Mouse (Mus musculus): Measurements from ENCODE around the gene Dmtf1.
"Not testable (repeated sequence)": the region's sequence is repeated elsewhere in the genome, so short reads cannot be mapped to it uniquely, and the experiment has no call there.

The Dmtf1 gene

DNA sequence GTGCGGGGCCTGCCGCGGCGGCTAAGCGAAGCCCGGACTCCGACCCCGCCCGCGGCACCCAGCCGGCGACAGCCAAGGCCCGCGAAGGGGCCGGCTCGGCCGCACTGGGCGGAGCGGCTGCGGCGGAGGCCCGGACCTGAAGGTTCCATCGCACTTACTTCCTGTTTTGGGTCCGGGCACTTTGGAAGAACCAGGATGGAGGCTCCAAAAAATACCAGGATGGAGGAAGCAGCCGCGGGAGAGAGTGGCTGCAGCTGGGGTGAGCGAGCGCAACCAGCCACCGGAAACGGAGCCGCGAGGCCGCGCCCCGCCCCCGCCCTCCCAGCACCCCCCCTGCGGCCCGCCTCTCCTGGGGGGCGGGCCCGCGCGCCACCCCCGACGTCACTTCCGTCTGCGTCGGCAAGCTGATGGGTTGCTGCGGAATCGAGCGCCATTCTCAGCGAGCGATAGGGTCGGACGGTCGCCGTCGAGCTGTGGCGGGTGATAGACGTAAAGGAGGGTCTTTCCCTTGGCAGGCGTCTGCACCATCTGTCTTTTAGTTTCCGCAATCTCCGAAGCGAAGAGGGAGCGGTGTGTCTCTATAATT, at the start of gene Dmtf1:
TSS of gene Dmtf1 (minus strand) at position 321 of the 586 bp plus-strand sequence.
- DNase-seq (ENCODE audit: low spot score in 2 of 2), result peak; percentile 86 to 87

DNA sequence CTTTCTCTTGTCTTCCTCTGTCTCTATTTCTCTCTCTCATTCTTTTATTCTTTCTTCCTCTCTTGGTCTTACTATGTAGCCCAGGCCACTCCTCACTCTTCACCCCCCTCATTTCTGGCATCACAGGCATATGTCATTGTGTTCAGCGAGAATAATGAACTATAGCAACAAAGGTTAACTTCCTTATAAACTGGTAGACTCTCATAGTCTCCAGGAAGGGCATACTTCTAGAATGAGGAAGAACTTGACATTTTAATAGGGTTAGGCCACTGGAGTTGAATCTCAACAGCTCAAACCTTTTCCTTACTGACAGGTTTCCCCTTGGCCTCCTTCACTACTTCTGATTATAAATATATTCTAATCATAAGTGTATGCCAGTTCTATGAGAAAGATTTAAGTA, 24.9 kb upstream of the Dmtf1 start:
- DNase-seq (ENCODE audit: low spot score in 2 of 2), result no peak

GRCm38 (mm10) chr5:9173295-9173694, 11.7 kb upstream of the Dmtf1 start:
- DNase-seq (ENCODE audit: low spot score in 2 of 2), result no peak

GRCm38 (mm10) chr5:9169328-9170005, 7.9 kb upstream of the Dmtf1 start:
- not testable (repeated sequence) for DNase-seq (ENCODE audit: low spot score in 2 of 2)

DNA sequence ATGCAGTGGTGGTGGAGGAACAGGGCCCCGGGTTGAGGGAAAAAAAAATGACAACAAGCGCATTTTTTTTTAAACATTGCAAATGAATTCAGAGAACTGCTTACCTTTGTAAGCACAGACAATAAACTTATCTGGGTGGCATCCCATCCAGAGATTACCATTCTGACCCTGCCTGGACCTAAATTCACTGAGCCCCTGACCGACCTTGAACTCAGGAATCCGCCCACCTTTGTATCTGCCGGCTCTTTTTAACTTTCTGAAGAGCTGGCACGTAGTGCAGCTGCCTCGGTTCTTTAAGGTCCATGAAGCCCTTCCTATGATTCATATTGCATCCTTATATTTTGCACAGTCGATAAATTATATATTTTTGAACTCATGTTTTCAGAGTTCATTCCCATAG, 4.8 kb upstream of the Dmtf1 start:
- no peak for DNase-seq (ENCODE audit: low spot score in 2 of 2)

GRCm38 (mm10) chr5:9165151-9165550, 3.6 kb upstream of the Dmtf1 start:
- DNase-seq (ENCODE audit: low spot score in 2 of 2), result not testable (repeated sequence)

GRCm38 (mm10) chr5:9163411-9163810, 1.8 kb upstream of the Dmtf1 start:
- DNase-seq (ENCODE audit: low spot score in 2 of 2), result no peak

DNA sequence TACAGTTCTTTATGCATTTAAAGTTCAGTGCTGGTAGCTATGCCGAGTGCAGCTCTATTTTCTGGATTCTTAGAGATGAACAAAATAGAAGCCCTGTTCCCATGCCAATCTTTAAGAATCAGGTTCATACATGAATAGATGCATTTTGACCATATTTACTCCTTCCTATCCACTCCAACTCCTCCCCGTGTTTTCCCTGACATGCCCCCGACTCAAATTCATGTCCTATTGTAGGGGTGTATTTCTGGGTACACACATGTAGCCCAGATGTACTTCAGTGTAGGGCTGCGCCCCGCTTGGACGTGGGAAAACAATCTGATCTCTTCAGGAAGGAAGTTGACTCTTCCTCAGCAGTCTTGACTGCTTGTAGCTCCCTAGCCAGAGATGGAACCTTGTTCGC, 512 bp upstream of the Dmtf1 start:
- DNase-seq (ENCODE audit: low spot score in 2 of 2), result no peak

DNA sequence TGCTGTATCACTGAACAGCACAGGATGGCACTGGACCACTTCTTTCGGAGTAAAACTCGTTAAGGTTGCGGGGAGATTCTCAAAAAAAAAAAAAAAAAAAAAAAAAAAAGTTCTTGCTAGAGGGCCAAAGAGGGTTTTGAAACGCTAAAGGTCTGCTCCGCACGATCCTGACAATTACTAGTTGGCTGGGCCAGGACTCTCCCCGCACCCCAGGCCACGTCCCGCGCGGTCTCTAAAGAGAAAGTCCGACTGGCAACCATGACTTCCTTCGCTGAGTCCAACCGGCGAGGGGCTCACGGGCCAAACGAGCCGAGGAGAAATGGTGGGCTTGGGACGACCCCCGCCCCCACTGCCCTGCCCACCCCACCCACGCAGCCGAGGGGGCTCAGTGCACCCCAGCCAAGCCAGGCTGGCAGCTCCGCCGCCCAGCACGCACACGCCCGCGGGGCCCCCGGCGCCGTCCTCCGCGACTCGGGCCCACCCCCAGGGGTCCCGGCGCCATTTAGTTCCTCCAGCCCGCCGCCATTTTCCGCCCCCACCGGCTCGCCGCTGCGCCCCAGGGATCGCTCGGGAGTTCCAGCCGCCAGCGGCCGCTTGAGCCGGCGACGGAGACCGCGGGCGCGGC, 633 bp downstream of the Dmtf1 start:
- peak; percentile 33 to 63 for DNase-seq (ENCODE audit: low spot score in 2 of 2)

GRCm38 (mm10) chr5:9157336-9157735, 4.2 kb downstream of the Dmtf1 start:
- DNase-seq (ENCODE audit: low spot score in 2 of 2), result no peak

- no peak for DNase-seq (ENCODE audit: low spot score in 2 of 2)
Measured at GRCm38 (mm10) chr5:9156746-9157145, 4.8 kb downstream of the Dmtf1 start.

GRCm38 (mm10) chr5:9149273-9149850, 12.2 kb downstream of the Dmtf1 start:
- DNase-seq (ENCODE audit: low spot score in 2 of 2), result no peak

DNA sequence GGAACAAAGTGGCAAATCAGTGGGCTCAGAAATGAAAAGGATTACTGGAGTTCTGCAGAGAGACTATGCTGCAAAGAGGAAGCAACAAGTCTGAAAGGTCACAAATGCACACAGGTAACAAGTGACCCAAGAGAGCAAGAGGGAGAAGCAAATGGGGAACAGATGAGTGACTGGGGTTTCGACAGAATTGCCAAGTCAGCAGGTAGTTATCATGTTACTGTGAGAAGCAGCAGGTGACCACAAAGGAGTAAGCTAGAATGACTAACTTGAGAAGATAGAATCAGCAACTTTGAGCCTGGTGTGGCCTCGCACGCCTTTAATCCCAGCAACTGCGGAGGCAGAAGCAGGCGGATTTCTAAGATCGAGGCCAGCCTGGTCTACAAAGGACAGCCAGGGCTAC, 19.2 kb downstream of the Dmtf1 start:
- DNase-seq (ENCODE audit: low spot score in 2 of 2), result no peak

- DNase-seq (ENCODE audit: low spot score in 2 of 2), result no peak
Measured at GRCm38 (mm10) chr5:9140724-9141123, 20.9 kb downstream of the Dmtf1 start.

DNA sequence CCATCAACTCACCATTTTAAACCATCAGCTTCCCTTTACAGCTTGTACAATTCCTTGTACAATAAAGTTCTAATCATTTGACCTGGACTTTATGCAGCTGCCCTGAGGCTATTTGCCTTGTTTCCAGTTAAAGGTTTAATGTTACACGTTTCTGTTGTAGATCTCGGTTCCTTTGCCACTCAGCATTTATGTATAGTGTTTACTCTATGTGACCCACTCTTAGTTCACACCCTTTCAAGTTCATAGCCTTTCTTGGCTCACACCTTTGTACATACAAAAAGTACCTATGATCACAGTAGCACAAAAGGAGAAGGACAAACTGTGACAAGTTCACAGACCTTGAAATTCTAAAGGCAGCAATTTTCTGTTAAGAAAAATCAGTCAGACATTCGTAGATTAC, 26.0 kb downstream of the Dmtf1 start:
- DNase-seq (ENCODE audit: low spot score in 2 of 2), result no peak

- no peak for DNase-seq (ENCODE audit: low spot score in 2 of 2)
Measured at GRCm38 (mm10) chr5:9131786-9132185, 29.8 kb downstream of the Dmtf1 start.

GRCm38 (mm10) chr5:9128566-9128965, 33.0 kb downstream of the Dmtf1 start:
- no peak for DNase-seq (ENCODE audit: low spot score in 2 of 2)

GRCm38 (mm10) chr5:9124134-9124533, 37.4 kb downstream of the Dmtf1 start:
- no peak for DNase-seq (ENCODE audit: low spot score in 2 of 2)

- no peak for DNase-seq (ENCODE audit: low spot score in 2 of 2)
Measured at GRCm38 (mm10) chr5:9114162-9114561, 47.4 kb downstream of the Dmtf1 start.

DNA sequence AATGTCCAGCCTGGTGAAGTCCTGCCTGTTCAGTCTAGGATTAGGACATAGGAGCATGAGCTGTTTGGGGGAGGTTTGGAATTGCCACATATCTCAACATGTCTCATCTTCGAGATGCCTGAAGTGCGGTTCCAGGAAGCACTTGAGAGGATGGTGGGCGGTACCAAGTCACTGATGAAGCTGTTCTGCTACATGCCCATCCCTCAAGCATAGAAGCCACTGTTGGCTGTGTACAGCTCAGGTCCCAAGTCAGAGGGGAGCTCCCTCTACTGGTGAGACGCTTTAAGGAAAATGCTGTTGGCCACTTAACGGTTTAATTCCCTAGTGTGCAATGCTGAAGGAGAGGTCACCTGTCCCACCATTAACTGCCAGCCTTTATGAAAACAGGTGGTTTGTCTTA, 49.8 kb downstream of the Dmtf1 start:
- DNase-seq (ENCODE audit: low spot score in 2 of 2), result no peak

DNA sequence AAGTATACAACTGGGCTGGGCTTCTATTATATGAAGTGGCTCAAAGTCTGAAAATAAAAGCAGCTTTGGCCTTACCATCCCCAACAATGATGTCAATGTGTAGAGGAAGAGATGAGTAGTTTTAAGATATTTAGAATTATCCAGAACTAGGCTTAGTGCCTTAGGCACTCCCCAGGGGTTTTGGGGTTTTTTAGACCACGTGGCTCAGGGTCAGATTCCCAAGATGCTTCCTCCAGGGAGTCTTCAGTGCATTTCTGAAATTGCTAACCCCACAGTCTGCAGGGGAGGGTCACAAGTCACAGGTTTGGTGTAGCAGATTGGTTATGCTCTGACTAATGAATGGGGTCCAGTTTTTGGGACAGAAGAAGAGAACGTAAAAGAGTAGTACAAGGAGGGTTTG, 50.3 kb downstream of the Dmtf1 start:
- DNase-seq (ENCODE audit: low spot score in 2 of 2), result no peak

DNA sequence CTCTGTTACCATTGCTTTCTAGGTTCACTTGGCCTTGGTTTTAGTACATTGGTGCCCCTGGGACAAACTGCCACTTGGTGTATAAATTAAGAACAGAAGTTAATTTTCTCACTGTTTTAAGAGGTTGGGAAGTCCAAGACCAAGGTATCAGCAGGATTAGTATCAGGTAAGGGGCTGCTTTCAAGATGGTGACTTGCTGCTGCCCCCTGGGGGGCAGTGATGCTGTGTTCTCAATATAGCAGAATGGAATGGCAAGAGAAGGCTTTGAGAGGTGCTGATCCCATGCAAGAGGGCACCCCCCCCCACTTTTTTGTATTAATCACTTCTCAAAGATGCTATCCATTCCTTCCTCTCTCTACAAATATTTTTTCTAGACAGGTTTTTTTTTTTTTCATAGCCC, 52.0 kb downstream of the Dmtf1 start:
- DNase-seq (ENCODE audit: low spot score in 2 of 2), result no peak

DNA sequence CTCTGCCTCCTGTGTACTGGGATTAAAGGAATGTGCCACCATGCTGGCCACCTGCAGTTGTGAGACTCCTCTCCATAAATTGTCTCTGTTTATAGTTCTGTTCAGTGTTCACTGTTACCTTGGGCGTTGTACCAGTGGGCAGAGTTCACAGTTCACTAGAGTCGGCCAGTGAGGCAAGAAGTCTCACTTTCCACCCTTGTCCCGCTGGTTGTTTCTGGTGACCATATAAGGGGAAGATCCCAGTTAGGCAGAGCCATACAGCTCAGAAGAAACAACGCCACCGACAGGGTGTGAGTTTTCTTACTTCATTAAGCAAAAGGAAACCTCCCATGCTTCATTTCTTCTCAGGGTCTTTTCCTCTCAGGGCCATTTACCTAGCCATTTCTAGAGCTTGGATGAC, 53.1 kb downstream of the Dmtf1 start:
- DNase-seq (ENCODE audit: low spot score in 2 of 2), result no peak
